Mouse (Mus musculus): ENCODE results near the gene Eif6.

DNA sequence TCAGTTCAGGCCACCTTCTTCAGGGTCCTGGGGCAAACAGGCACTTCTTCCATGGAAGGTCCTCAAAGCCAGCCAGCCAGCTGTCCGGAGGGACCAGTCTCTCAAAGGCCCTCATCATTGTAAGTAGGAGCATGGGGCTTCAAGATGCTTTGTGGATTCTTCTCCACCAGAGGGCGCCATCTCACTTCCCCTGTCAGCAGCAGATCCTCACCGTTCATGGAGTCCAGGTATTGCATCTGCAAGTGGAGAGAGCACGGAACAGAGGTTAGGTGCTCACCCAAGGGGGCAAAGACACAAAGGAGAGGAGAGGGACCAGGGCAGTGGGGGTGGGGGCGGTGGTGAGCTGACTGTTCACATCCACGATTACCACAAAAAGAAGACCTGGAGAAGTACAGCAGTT is 21.6 kb upstream of the Eif6 start:
- TF ChIP-seq MAFK (IDR thresholded peaks at IDR 0.05; ENCODE audit: insufficient read depth, low read depth, low read length): no peak
- TF ChIP-seq HCFC1 (IDR thresholded peaks at IDR 0.05; ENCODE audit: borderline replicate concordance, insufficient read depth, low read length): no peak
- TF ChIP-seq ZNF384 (IDR thresholded peaks at IDR 0.05; ENCODE audit: low read depth, low read length): no peak
- no peak for TF ChIP-seq CHD2 (IDR thresholded peaks at IDR 0.05; ENCODE audit: low read depth, low read length)
- peak; percentile 42; the same call in 1 of the 2 replicates for TF ChIP-seq ZC3H11A (IDR thresholded peaks at IDR 0.05; ENCODE audit: borderline replicate concordance, low read depth, low read length)

All from ES-E14 (cell line).